Mouse (Mus musculus) embryonic fibroblast, embryonic 13.5 days (primary cell): ENCODE results near the gene Fxn. TPM values are rescaled to one million over a fixed set of nuclear protein-coding genes. Genes with fewer than 3 reads are reported as not detected.
A peak's percentile ranks its signal among the peaks of the same experiment; 100 is the strongest.
"Not testable (repeated sequence)": the region's sequence is repeated elsewhere in the genome, so short reads cannot be mapped to it uniquely, and the experiment has no call there.

Experiments
- H3K27ac ChIP-seq: 2 replicates; pipeline ENCODE4 v1.5.1; 2012; ENCODE audit warnings: low read length, control low read depth, inconsistent platforms; ENCODE audit not compliant: insufficient read depth
- H3K4me1 ChIP-seq: 2 replicates; pipeline ENCODE4 v1.6.1; 2011; ENCODE audit warnings: low read length; ENCODE audit not compliant: control insufficient read depth, insufficient read depth
- H3K4me3 ChIP-seq: 2 replicates; pipeline ENCODE4 v1.5.1; 2011; ENCODE audit warnings: mild to moderate bottlenecking, control low read depth, low read length; ENCODE audit not compliant: insufficient read depth
- CTCF ChIP-seq: IDR thresholded peaks from 2 replicates; pipeline ENCODE4 v1.5.1; 2011; ENCODE audit warnings: mild to moderate bottlenecking, control low read depth, low read length, moderate library complexity, borderline replicate concordance; ENCODE audit not compliant: insufficient read depth
- POLR2A ChIP-seq: IDR thresholded peaks from 2 replicates; pipeline ENCODE4 v1.6.1; 2011; ENCODE audit warnings: low read depth, mild to moderate bottlenecking, control low read depth, low read length, moderate library complexity
- polyA plus RNA-seq: library from polyadenylated mRNA; stranded (reverse); fragments of >200 nt; gene quantifications from 2 replicates; pipeline ENCODE4 v1.2.4, GENCODE M21; 2011; ENCODE audit warnings: low read depth; ENCODE audit not compliant: missing spikeins, insufficient read length

Gene Fxn
- polyA plus RNA-seq, 1 experiment = 7.9 TPM

DNA sequence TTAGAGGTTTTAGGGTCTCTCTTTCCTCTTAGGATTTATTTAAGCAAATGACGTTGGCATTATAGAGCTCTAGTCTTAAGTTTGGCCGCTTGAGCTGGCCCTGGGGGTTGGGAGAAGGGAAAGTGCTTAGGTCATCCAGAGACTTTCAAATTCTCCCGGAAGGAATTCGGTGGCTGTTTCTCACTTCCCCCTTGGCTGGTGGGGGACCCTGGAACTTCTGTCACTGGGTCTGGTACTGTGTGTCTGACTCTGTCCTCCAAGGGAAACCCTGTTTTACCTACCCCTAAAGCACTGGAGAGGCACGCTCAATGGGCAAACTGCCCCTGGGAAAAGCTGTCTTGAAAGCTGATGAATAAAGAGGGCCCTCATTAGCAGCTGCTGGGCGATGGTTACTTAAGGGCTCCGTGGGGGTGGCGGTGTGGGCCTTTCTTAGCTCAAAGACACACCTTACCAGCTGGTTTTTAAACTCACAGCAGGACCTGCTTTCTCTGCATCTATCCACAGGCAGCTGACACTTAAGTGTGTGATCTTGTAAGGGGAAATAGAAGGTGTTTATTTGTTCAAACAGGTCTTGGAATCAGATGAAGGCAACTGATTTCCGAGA lies 26.6 kb downstream of the Fxn start:
- TF ChIP-seq POLR2A (no peak), CTCF (no peak)
- Histone ChIP-seq H3K27ac (no peak overlapping the region), H3K4me1 (no peaks in the 10 kb centered on the region), H3K4me3 (no peak overlapping the region)

DNA sequence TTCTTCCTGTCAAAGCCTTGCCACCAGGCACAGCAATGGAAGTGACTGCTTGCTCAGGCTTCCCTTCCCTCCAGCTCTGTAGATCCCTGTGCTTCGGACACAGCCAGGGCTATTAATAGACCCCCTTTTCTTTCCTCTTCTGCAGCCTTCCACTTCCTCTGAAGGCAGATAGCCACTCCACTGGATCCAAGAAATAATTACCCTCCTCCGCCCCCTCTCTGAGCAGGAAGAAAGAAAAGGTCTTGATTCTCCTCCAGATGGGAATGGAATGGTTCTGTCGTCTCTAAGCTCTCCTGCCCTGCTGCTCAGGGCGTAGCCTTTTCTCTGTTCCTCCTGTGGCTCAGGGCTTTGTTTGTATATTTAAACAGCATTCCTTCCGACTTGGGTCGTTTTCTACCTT lies 28.5 kb downstream of the Fxn start:
- TF ChIP-seq CTCF (no peak), POLR2A (no peak)
- Histone ChIP-seq H3K4me3 (no peak overlapping the region), H3K27ac (no peak overlapping the region), H3K4me1 (no peaks in the 10 kb centered on the region)

DNA sequence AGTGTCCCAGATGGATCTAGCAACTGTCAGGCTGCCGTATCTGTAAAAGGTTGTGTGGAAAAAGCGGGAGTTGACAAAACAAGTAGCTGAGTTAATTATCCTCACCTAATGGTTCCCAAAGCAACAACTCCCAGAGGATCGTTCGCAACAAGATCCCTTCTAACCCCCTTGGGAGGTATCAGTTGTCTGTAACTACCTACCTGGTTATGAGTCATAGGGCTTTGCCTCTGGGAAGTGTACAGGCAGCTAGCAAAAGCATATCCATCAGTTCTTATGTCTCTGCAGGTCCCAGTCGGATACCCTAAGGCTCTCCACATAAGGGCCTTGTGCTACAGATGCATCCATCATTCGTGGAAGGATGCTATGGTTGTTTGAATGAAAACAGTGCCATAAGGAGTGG lies 37.1 kb downstream of the Fxn start:
- Histone ChIP-seq H3K4me3 (no peak overlapping the region), H3K4me1 (no peaks in the 10 kb centered on the region), H3K27ac (no peak overlapping the region)
- no peak for TF ChIP-seq CTCF
- TF ChIP-seq POLR2A = no peak

DNA sequence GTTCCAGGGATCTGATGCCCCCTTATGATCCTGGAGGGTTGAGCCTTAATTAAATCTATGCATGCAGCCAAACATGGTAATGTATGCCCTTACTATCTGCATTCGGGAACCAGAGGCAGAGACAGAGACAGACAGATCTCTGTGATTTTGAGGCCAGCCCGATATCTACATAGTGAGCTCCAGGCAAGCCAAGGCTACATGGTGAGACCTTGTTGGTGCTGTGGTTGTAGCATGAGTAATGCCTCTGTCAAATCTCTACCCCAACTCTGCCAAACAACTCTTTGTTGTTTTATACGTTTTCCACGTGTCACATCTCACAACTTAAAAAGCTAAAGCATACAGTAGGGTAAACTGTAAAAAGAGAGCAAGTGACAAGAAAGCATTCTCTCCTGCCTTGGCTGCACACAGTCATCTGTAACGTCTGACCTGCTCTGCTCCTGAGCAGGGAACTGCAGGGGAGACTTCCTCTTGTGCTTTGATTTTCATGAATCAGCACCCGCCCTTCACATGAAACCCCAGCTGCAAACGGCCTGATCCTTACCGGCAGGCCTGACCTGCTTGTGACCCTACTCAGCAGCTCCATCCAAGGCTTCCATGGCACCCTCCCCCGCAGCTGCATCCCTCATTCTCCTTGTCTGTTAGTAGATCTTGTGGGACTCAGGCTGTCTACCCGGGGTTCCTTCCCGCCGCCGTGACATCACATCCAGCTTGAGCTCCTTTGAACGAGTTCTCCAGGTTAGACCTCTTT lies 38.4 kb downstream of the Fxn start:
- Histone ChIP-seq H3K4me3 (no peak overlapping the region), H3K27ac (no peak overlapping the region), H3K4me1 (no peaks in the 10 kb centered on the region)
- no peak for TF ChIP-seq POLR2A
- TF ChIP-seq CTCF = no peak

DNA sequence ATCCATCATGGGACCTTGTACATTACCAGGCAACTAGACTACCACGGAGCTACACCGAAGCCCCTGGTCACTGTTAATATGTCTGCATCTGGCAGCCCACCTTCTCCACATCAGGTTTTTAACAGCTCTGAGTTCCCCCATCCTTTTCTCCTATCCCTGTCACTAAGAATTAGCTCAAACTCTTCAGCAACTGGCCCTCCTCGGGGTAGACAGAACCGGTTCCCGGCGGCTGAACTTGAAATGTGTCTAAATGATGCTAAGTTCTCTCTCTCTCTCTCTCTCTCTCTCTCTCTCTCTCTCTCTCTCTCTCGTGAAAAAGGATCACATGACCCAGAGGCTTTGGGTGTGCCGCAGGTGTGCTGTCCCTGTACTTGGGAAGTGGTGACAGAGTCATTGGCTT lies 39.1 kb downstream of the Fxn start:
- Histone ChIP-seq H3K4me1 (no peaks in the 10 kb centered on the region), H3K4me3 (no peak overlapping the region), H3K27ac (no peak overlapping the region)
- TF ChIP-seq CTCF = no peak
- no peak for TF ChIP-seq POLR2A

DNA sequence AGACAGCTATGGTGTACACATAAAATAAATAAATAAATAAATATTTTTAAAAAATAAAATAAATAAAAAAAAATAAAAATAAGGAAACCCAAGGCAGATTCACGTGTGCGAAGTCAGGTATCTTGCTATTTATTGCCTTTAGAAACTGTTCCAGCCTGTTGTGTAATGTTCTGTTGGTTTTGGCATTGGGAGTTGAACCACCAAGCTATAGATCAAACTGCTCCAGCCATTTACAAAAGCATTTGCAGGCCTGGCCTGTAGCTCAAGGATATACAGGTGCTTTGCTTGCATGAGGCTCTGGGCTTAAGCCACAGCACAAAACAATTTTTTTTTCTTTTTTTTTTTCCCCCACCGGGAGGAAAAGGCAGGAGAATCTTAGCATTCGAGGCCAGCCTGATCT lies 42.4 kb downstream of the Fxn start:
- TF ChIP-seq CTCF (no peak), POLR2A (no peak)
- H3K4me1 ChIP-seq = no peaks in the 10 kb centered on the region
- H3K27ac ChIP-seq = no peak overlapping the region

DNA sequence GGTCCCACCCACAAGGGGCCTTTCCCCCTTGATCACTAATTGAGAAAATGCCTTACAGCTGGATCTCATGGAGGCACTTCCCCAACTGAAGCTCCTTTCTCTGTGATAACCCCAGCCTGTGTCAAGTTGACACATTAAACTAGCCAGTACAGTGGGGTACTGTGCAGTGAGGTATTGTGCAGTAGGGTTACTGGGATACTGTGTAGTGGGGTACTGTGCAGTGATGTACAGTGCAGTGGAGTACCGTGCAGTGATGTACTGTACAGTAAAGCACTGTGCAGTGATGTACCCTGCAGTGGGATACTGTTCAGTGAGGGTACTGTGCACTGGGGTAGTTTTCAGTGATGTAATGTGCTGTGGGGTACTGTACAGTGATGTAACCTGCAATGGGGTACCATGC lies 48.0 kb downstream of the Fxn start:
- H3K4me3 ChIP-seq, H3K4me1 ChIP-seq, H3K27ac ChIP-seq: not testable (repeated sequence)

More for the DNA sequence above, 42.4 kb downstream of the Fxn start:
- H3K4me3 ChIP-seq = no peak overlapping the region

DNA sequence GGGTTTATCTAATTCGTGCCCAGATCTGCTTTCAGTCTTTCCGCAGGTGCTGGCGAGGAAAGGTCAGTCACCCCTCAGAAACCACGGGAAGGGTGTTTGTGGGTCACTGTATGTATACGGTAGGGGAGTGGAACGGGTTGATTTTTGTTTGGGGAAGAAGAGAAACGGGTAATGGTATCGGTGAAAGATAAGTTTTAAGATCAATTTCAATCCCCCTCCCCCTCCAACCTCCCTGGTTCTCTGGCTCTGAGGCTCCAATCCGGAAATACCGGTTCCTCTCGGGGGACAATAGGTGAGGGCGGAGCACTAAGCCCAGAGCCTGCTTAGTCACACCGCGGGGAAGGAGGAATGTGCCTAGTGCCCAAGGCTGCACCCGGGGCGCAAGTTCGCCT lies 55.1 kb downstream of the Fxn start:
- no peak for TF ChIP-seq CTCF
- no peak for TF ChIP-seq POLR2A
- H3K4me1 ChIP-seq = no peaks in the 10 kb centered on the region
- H3K4me3 ChIP-seq = peak overlapping the region; percentile 33
- no peak overlapping the region for H3K27ac ChIP-seq

DNA sequence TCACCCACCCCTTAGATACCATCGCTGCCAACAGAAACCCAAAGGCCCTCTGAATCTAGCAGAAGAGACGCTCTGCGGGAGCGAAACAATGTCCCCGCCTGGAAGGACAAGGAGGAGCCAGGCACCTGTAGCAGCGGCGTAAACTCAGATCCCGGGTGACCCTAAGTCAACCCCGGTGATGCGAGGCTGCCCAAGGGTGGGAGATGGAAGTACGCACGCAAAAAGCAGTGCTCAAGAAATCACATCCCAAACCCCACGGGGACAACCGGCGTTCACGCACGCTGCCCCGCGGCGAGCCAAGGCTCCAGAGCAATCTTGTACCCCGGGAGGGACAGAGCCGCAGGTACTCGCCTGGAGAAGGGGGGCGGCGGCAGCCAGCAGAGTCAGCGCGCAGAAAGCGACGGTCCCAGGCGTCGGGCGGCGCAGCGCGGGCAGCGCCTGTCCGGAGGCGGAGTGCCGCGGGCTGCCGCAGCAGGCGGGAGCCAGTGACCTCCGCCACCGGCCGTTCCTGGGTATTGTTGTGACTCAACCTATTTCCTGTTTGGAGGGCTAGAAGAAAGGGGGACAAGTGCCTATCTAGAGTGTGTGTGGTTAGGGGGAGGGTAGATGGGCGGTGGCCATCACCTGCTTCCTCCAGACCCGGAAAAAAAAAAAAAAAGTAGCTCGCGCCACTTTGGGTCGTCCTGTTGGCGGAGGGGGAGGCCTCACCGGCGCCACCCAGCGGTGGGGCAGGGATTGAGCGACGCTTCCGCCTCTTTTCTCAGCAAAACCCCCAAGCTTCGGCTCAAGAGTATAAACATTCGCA lies 55.7 kb downstream of the Fxn start, which contains the start of gene Tjp2:
TSS of gene Tjp2 (minus strand) at position 531 of the 805 bp plus-strand sequence.
- Histone ChIP-seq H3K4me3 (peak within 1 kb of the TSS; percentile 33), H3K4me1 (no peaks in the 10 kb centered on the region), H3K27ac (no peak within 1 kb of the TSS)
- TF ChIP-seq CTCF = peak; percentile 53; the same call in 1 of the 2 replicates
- TF ChIP-seq POLR2A = no peak

DNA sequence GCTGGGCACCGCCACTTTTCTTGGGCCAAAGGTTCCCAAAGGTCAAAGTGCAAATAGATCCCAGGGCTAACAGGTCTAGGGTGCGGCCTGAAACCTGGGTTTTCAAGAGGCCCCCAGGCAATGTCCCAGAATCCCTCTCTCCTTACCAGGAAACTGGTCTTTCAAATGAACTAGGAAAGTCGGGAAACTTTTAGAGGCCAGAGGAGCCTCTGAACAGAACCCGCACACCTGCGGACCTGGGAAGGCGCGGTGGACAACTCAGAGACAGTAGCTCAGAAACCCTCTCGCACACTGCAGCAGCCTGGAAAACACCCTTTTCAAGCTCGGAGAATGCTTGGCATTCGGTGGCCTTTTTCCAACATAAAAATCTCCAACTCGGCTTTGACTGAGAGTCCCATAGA lies 56.6 kb downstream of the Fxn start:
- no peak for TF ChIP-seq CTCF
- no peak for TF ChIP-seq POLR2A
- Histone ChIP-seq H3K4me1 (no peaks in the 10 kb centered on the region), H3K27ac (no peak overlapping the region), H3K4me3 (peak overlapping the region; percentile 33; the same call in 1 of the 2 replicates)
